Mouse (Mus musculus) ZHBTc4 (cell line): ENCODE results near the gene 1700020L24Rik.

Source experiments
- DNase-seq: peaks from one replicate; pipeline ENCODE4 v3.0.0-alpha.2; 2011; ENCODE audit warnings: low read depth, low spot score

The 1700020L24Rik gene

DNA sequence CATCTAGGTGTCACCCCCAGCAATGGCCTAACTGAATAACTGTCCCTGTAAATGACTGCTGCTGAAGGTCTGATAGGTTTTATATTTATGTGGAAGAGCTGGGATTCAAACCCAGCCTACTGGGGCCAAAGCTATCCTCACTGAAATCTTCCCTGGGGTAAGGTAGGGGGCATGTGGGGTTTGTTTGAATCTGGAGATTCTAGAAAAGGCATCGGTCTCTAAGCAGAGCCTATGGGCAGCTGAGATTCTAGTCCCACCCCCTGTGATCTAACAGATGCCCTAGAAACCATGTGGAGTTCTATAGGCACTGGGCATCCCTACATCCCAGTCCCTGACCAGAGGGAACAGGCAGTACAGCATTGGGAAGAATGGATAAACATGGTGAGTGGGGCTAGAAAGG, at the start of gene 1700020L24Rik:
1700020L24Rik (plus strand) TSS at position 301 of the 400 bp plus-strand sequence.
- DNase-seq: no peak

DNA sequence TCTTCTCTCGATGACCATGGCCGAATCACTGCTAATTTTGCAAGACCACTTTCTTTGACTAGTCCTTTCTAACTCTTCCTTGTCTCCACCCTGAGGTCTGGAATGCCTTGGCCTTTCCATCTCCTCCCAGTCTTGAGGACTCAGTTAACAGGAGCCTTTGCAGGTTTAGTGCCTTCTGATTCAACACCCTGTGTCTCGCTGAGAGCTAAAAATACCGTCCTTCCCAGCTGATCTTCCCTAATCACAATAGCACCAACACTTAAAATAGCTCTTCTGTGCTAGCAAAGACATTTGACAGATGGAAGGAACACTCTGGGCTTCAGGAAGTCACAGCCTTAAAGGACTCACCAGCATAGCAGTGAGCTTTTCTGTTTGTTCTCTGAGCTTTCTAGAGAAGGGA, 44.4 kb upstream of the 1700020L24Rik start:
- DNase-seq: no peak

DNA sequence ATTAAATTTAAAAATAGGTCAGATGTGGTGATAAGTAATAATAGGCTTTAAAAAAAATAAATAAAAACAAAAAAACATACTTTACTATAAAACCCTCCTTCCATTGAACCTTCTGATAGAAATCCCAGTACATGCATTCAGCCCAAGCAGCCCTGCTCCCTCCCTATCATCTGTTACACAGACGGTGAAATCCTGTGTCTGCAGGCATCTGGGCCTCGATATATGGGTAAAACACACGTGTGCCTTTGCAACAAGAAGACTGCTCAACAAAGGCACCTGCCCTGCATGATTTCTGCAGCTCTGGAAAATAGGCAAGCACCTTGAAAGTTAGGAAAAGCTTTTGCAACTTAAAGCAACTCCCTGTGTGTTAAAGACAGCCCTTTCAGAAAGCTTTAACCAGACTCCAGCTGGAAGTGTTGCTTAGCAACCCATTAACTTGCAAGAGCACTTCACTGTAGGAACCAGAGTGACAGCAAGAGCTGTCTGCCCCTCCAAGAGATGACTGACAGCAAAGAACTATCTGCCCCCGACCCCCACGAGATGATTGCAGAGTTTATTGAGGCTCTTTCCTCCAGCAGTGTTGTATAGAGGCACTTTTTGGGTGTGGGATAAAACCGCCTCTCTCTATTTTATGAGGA, 42.6 kb upstream of the 1700020L24Rik start:
- peak; percentile 17 for DNase-seq

DNA sequence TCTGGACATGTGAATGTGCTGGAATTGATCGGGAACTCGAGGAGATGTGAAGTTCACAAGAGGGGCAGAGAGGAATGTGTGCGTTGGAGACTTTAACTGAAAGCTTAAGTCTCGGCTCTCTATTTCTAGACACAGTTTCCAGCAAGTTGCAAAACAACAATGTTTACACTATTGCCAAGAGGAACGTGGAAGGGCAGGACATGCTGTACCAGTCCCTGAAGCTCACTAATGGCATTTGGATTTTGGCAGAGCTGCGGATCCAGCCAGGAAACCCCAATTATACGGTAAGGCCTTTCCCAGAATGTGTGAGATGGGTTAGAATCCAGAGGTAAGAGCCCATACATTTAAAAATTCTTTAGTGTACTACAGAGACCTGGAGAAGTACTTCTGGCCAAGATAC, 39.9 kb upstream of the 1700020L24Rik start:
- no peak for DNase-seq

DNA sequence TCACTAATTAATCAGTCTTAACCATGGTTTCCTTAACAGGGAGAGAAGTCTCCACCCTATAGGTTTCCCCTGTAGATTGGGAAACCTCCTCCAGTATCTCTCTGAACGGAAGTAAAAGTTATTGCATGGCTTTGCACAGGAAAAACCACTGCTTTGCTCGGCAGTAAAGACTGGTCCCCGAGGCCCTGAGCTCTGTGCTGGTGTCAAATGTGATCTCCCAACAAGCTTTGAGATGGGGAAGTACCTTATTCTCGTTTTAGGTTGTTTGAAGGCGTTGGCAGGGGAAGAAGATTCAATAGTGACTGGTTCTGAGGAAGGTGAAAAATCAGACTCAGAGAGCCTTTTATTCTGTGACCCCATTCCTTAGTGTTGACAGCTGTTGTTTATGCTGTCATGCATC, 38.8 kb upstream of the 1700020L24Rik start:
- no peak for DNase-seq

DNA sequence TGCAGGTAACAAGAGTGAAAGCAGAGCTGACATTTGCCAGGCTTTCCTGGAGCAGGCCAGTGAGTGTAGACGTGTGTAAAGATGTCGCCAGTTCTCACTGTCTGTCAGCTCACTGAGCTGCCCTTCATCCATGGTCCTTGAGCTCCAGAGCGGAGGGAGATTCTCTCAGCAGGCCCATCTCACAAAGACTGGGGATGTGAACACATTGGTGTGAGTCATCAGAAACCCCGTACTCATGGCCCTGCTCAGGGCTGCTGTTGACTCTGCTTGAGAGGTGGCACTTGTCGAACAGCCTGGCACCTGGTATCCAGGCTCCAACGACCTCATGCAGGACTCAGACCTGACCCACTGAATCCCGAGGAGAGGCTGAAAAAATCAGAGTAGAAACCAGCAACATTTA, 33.7 kb upstream of the 1700020L24Rik start:
- no peak for DNase-seq

DNA sequence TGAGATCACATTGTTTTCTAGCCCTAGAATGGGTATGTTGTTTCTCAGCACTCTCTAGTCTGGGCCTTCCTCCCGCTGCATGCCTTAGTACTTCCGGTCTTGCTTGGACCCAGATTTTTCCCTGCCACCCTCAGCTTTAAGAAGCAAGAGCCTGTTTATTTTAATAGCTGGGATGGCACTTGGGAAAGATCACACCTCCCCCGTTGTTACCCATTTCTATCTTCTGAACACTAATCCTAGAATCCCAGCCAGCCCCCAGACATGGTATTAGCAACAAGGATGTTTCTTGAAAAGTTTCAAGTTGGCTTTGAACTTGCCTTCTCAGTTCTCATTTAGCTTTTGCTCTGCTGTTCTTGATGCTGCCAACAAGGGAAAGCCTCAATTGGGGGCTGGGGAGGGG, 31.1 kb upstream of the 1700020L24Rik start:
- no peak for DNase-seq

DNA sequence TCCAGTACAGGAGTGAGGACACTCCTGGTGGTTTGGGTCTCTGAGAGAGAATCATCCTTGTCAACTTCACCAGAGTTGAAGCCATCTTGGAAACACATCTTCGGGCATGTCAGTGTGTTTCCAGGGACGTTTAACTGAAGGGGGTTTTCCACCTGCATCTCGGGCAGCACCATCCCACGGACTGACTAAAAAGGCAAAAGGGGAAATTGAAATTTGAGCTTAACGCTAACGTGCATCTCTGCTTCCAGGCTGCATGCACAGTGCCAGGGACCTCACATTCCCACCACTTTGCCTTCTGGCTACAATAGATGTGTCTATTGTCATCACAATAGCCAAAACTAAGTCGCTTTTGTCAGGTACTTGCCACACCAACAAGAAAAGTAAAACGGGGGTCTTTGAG, 29.2 kb upstream of the 1700020L24Rik start:
- DNase-seq: no peak

DNA sequence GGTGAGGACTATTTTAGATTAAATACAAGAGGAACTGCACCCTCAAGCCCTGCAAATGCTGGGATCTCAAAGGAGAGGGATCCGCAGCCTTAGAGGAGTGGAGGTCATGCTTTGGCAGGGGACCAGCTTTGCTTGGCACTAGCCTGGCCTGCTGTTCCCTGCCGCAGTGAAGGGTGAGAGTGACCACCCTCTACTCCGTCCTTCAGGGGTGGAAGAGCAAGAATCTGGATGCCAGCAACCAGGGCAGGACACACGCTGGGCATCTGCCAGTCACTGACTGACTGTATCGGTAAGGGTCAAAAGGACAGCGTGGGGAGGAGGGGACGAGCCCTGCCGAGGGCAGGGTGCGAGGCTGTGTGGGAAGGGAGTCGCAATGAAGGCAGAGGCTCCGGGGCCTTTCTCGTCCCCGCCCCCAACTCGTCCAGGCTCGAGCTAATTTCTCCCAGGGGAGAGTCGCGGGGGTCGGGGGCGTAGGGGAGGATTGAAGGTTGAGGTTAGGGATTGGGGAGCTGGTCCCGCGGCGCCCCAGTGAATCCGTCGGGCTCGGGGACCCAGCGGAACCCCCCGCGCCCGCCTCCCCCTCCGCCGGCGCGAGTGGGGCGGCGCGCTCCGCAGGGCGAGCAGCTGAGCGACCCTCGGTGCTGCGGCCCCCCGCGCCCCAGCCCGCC, 28.3 kb upstream of the 1700020L24Rik start, which contains the start of gene Rasl10b:
Rasl10b (plus strand) TSS at position 51 of the 668 bp plus-strand sequence.
- peak; percentile 46 for DNase-seq

DNA sequence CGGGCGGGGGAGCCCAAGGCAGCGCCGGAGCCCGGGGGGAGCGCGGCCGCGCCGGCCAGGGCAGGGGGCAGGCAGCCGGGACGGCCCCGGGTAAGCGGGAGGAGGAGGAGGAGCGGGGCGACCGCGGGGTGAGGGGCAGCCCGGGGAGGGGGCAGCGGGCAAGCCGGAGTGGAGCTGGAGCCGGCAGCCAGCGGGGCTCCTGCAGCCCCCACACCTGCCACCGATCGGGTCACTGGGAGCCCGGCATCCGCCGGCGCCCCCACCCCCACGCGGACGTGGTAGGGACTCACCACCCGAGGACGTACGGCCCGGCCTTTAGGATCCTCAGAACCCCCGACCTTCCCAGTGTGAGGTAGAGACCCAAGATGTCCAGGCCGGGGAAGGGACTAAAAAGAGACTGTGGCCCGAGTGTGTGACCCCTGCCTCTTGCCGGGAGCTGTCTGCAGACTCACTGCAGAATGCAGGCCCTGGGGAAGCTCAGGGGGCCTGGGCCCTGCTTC, 27.6 kb upstream of the 1700020L24Rik start:
- no peak for DNase-seq

DNA sequence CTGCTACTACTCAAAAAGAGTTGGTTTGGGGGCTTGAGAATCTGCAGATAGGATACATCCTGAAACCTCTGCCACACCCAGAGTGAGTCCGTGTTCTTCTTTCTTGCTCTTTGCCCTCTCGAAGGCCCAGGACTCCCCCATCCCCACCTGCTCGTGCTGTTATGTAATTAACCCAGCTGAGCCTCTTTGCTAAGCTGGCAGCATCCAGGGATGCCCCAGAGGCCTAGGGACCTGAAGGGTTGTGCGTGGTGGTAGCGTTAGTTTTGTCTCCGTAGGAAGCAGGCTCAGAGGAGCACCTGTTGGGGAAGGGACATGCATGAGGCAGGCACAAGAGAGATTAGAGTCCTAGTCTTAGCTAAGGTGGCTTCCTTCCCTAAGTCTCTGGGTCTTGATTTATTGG, 27.0 kb upstream of the 1700020L24Rik start:
- no peak for DNase-seq

DNA sequence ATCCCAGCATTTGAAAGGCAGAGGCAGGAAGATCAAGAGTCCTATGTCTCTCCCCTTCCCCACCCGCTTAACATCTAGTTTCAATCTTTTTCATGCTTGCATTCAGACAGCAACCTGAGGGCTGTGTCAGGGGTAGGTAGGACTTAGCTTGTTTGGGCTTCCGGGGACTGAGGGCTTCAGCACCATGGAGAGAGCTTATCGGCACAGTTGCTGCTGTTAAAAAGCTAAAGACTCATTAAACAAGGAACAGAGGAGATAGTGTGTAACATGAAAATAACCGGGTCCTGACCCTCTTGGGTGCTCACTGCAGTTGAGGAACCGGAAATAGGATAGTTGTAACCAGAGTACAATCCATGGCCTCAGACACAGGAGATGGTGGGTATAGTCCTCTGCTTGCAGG, 20.4 kb upstream of the 1700020L24Rik start:
- peak; percentile 83 for DNase-seq

DNA sequence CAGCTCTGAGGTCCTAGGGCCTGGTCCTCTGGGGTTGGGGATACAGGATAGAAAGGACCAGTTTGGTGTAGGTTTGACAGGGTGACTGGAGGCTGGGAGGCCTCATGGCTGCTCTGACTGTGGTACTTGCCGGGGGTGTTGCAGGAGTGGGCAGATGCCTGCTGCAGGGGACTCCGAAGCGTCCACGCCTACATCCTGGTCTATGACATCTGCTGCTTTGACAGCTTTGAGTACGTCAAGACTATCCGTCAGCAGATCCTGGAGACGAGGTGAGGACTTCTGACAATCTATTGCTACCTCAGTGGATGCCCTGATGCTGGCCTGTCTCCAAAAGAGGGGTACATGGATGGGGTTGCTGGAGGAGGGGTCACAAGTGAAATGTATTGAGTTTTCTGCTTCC, 19.8 kb upstream of the 1700020L24Rik start:
- DNase-seq: no peak

DNA sequence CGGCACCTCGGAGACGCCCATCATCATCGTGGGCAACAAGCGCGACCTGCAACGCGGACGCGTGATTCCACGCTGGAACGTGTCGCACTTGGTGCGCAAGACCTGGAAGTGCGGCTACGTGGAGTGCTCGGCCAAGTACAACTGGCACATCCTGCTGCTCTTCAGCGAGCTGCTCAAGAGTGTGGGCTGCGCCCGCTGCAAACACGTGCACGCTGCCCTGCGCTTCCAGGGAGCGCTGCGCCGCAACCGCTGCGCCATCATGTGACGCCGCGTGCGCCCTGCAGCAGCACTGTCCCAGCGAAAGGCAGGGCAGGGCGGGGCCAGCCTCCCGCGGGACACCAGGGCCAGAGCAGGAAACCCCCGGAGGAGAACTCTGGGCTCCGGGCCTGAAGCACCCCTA, 18.9 kb upstream of the 1700020L24Rik start:
- DNase-seq: peak; percentile 62

DNA sequence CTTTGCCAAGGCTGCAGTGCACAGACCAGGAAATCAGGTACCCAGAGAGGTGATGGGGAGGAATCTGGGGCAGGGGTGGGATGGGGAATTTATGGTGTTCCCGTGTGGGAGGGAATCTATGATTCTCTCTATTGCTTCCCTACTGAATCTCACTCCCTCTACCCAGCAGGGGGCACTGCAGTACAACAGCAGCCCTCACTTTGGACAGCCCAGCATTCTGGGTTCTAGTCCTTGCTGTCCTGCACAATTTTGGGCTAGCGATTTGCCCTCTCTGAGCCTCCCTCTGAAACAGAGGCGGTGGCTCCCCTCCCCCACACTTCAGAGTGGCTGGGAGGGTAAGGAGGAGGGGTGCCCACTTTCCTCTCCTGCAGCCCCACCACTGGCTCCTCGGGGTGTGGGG, 17.1 kb upstream of the 1700020L24Rik start:
- DNase-seq: no peak

DNA sequence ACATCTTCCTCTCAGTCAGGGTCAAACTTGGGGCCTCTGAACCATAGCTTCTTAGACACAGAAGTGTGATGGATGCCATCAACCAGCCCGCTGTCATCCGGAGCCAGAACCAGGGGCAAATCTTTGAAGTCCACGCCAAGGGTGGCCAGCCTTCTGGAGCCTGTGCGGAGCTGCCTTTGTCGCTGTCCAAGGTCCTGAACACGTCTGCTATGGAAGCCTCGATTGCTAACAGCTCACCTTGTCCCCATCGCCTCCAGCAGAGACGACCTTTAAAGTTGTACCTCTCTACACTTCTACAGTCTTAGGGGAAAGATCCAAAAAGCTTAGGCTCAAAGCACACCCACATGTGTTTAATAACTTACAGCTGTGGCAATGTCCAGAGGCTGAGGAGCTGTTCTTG, 16.2 kb upstream of the 1700020L24Rik start:
- peak; percentile 72 for DNase-seq

DNA sequence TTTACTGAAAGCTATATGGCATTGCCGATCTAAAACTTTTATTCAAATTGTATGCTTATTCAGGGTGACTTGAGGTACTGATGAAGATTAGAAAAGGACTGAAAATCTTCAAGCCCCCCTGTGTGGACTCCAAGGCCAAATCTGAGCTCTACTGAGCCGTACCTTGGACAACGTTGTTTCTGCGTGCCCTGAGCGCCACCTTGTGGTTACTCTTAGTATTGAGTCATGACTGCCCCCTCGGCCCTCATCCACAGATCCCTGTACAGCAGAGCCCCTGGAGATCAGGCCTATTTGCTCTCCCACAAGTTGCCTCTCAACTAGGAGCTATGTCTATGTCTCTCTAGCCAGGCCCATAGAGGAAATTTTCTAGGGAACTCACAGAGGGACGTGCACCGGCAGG, 12.8 kb upstream of the 1700020L24Rik start:
- peak; percentile 80 for DNase-seq

DNA sequence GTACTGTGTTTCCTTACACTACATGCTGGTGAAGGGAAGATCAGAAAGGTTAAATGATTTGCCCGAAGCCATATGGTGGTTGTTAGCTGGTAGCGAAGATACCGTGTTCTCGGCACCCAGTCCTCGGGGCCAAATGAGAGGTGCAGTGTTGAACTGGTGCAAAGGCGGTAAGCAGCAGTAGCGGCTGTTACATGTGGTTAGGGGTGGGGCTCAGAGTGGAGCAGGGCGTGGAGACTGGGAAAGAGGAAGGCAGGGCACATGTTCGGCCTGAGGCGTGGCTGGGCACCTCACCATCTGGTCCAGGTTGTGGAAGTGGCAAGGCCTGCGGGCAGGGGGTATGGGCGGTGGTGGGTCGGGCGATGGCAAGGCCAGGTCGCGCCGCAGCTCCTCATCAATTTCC, 10.5 kb upstream of the 1700020L24Rik start:
- no peak for DNase-seq

DNA sequence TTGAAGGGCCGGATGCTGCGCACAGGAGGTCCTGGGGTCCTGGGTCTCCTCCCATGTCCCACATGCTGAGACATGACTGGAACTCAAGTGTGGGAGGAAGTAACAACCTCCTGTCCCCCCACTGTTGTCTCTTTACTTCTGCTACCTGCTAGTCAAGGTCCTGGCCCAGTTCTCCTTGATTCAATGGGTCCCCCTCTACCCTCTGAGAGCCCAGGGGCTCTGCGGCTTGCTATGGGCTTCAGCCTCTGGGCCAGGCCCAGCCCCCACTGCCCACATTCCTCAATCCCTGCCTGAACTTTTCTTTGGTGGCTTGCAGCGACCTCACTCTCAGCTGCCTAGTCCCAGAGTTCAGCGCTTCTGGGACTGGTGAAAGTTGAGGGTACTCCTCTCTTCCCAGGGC, 8.1 kb upstream of the 1700020L24Rik start, which contains the start of gene Gas2l2:
Gas2l2 (minus strand) TSS at position 101 of the 400 bp plus-strand sequence.
- DNase-seq: no peak

DNA sequence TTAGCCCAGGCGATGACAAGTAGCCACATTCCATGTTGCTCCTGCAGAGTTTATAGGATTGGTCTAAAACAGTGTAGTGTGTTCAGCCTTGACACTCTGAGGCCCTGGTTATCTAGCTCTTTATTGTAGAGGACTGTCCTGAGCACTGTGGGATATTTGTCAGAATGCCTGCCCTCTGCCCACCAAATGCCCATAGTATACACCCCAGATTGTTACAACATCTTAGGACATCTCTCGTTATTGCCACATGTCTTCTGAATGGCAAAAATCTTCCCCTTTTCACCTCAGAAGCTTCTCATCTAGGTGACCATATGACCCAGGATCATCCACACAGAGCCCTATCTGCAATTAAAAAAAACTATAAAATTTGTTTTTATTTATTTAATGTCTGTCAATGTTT, 4.9 kb upstream of the 1700020L24Rik start:
- no peak for DNase-seq

DNA sequence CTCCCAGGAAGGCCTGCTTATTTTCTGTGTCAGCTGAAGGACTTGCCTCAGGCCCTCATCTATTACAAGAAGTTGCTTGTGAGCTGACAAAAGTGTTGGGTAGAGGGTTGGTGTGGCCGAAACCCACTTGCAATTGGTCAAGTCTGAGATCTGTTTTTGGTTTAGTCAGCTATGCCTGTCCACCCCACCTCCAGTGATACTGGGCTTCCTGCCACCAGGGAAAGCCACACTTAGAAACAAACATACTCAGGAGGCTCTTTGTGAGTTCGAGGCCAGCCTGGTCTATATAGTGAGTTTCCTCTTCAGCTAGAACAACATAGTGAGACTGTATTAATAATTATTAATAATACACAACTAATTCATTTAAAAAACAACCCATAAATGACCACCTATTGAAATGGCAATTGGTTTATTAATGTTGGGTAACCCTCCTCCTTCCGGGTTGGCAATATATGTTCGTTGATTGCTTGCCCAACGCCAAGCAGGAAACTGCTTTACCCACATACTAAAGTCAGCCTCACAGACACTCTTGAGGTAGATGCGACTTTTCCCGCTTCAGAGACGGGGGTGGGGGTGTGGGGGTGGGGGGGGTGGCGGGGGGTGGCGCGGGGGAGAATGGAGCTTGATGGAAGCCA, 2.1 kb downstream of the 1700020L24Rik start:
- no peak for DNase-seq
